Mouse (Mus musculus) lung, postnatal 14 days (tissue): ENCODE results near the gene Cdk18.
"Not testable (repeated sequence)": the region's sequence is repeated elsewhere in the genome, so short reads cannot be mapped to it uniquely, and the experiment has no call there.

ENCODE experiments used
- DNase-seq: peaks from one replicate; pipeline ENCODE4 v3.0.0; 2021

The Cdk18 gene

DNA sequence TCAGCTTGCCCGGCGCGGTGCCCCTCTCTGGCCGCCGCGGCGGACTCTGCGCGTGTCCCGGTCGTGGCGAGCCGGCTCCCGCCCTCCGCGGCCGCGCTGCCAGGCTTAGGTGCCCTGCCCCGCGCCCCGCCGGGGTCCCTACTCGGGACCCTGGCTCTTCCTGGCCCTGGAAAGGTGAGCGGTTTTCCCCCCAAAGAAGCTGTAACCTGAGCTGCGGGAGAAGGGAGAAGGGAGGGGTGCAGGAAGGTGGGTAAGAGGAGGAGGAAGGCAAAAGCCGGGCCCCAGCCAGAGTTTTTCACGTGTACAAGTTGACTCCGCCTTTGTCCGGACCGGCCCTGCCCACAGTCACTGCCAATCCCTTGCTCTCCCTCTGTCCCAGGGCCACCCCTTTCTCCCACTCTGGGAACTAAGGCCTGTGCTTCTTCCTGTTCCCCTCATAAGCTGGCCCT lies at the start of gene Cdk18:
TSS of gene Cdk18 (minus strand) at position 269 of the 449 bp plus-strand sequence.
- DNase-seq, result peak; percentile 77

DNA sequence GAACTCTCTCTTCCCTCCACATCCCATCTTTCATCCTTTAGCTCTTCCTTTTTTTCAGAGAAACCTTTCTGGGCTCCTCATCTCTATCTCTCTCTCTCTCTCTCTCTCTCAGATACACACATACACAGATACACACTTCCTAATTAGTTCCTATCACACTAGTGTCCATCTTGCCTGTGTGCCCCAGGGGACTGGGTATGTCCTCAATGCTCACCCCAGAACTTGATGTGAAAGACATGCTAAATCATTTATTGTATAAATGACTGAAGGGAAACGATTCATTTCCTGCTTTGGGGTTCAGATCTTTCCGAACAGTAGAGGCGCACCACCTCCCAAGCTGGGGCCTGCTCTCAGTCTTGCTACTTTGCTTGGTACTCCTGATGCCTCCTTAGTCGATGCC lies 49.7 kb upstream of the Cdk18 start:
- DNase-seq, result no peak

DNA sequence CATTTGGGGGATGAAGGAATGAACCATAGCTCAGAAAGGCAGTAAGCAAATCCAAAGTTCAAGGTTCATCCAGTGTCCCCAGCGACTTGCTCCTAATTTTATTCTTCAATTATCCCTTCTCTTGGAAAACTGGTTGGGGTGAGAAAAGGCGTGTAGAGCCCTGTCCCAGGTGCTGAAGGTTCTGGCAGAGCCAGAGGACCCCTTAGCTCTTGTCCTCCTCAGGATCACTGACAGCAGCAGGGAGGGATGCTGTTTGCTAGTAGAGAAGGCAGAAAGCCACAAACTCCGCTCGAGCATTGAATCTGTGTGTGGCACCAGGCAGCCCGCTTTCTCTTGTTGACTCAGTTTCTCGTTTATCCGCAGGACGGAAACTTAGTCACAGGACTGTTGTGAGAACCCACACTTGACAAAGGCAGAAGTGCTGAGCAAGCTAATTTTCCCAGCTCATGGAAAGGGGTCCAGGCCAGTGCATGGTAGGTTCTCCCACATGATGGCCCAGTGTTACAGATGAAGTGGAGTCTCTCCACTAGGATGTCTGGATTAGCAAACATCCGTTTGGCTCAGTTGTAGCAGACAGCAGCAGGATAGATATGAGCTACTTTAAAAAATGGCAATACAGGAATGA lies 49.1 kb upstream of the Cdk18 start:
- no peak for DNase-seq

DNA sequence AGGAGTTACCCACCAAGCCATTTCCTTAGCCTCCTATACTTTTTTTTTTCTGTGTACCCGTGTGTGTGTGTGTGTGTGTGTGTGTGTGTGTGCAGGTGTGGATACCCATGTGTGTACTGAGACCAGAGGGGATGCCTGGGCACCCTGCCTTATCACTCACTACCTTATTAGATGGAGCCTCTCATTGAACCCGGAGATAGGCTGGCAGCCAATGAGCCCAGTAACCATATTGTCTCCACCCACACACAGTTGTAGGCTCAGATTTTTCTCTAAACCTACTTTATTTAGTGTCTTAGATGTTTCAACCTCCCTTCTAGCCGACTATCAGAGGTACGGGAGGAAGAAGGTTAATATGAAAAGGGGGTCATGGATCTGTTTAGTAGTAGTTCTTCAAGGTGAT lies 46.8 kb upstream of the Cdk18 start:
- DNase-seq, result no peak

DNA sequence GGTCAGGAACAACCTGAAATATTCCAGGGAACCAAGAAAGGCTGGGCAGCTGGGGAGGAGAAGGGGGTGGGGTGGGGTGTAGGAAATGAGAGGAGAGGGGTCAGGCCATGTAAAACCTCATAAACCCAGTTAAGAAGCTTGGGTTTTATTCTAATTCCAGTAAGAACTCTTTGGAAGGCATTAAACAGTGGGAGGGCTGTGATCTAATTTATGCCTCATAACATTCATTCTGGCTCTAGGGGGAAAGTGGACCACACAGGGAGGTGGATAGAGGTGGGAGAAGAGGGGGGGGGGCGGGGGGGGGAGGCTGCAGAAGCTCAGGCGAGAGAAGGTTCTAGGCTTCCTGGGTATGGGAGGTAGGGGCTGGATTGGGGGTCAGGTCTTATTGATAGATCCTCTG lies 32.1 kb upstream of the Cdk18 start:
- DNase-seq, result no peak

DNA sequence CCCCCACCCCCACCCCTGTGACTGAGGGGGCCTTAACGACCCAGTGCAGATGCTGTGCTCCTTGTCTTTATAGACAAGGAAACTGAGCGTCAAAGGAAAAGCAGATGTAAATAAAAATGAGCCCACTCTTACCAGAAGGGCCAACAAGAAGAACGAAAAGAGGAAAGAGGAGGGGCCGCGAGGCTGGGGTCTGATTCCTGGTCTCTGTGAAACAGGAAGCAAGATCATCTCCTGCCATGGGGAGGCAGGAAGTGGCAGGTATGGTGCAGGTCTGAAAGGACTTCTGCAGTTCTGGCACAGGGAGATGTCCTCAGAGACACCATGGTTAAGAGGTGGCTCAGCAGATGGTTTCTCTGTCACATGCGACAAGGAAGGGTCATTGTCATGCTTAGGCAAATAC lies 31.2 kb upstream of the Cdk18 start:
- no peak for DNase-seq

DNA sequence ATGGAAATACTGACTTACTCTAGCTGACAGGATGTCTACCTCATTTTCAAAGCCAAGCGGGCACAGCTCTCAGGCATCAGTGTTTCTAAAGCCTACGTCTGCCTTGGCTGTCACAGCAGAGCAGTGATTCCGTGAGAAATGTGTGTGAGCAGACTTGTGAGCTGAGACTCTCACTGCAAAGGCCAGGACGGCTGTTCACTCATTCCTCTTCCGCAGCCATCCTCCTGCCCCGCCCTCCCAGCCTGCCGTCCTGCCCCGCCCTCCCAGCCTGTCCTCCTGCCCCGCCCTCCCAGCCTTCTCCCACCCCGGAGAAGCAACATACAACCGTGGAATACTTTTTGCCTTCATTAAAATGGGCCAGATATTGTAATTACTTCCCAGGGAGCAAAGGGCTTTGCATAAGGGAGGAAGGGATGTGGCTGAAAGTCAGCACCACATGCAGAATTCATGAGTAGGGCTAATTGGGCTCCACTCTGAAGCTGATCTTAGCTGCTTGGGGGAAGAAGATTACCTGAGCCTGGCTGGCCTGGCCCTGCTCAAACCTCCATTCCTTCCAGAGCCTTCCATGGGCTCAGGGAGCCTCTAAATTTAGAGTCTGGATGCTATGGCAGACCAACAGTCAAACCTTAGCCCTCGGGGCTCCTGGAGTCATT lies 28.8 kb upstream of the Cdk18 start:
- no peak for DNase-seq

DNA sequence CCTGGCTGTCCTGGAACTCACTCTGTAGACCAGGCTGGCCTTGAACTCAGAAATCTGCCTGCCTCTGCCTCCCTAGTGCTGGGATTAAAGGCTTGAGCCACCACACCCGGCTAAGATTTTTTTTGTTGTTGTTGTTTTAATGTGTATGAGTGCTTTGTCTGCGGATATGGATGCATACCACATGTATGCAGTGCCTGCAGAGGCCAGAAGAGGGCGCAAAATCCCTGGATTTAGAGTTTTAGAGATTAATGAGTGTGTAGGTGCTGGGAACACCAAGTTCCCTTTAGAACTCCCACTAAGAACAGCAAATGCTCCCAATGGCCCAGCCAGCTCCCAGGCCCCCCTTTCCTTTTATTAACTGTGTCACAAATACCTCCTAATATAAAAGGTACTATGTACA lies 26.4 kb upstream of the Cdk18 start:
- DNase-seq, result no peak

DNA sequence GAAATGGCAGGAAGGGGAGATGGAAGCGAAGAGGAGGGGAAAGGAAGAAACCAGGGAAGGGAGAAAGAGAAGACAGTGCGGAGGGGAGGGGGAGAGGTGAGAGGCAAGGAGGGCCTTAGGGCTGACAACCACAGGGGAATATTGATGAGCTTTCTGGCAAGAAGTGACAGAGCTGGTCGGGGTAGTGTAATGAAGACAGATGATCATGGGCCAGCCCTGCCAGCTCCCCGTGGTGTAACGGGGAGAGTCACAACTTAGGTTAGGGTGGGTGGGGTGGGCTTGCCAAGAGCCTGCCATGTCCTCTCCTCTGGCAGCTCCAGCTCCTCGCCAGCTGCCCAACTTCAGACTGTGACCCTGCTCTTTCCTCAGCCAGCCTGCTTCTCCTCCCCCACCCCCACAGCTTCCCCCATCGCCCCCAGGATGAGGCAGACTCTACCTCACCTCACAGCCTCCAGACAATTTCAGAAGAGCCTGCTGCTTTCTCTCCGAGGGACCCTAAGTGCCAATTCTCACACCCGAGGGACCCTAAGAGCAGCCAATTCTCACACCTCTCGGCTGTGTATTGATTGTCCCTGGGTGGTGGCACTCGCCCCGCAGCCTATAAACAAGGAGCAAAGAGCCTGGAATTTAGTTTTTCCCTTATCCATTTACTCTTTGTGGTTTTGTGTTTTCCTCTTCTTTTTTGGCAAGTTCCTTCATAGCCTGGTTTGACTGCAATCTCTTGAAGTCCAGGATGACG lies 25.5 kb upstream of the Cdk18 start:
- no peak for DNase-seq

DNA sequence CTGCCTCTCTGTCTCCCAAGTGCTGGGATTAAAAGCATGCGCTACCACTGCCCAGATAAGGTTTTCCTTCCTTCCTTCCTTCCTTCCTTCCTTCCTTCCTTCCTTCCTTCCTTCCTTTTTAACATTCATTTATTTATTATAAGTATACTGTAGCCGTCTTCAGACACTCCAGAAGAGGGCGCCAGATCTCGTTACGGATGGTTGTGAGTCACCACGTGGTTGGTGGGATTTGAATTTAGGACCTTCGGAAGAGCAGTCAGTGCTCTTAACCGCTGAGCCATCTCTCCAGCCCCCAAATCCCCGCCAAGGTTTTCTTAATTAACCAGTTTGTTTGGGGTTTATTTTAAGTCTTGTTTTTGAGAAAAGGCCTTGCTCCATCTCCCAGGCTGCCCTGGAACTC lies 23.1 kb upstream of the Cdk18 start:
- DNase-seq, result not testable (repeated sequence)

DNA sequence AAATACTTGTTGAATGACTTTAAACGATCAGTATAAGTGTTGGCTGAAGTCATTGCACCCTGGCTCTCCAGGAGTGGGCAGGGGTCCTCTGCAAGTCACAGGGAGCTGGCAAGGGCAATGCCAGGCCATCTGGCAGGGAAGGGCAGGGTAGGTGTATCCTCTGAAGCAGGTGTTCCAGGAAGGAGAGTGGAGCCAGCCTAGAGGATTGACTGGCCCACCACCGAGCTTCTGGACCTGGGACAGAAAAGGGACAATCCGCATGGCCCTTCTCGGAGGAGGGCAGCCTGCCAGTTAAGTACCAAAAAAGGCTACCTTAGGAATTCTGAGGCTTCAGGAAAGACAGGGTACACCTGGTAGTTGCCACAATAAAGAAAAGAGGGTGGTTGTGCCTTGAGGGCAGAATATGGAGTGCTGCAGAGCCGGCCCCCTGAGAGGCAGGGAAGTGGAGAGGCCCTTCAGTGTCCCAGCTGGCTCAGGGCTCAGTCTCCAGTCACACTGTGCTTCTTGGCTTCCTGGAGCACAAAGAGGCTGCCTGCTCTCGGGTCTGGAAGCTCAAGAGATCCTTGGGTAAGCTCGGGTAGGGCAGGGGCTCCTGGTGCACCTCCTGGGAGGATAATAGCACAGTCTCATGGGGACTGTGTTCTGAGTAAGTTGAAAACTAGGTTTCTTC lies 21.9 kb upstream of the Cdk18 start:
- DNase-seq, result no peak

DNA sequence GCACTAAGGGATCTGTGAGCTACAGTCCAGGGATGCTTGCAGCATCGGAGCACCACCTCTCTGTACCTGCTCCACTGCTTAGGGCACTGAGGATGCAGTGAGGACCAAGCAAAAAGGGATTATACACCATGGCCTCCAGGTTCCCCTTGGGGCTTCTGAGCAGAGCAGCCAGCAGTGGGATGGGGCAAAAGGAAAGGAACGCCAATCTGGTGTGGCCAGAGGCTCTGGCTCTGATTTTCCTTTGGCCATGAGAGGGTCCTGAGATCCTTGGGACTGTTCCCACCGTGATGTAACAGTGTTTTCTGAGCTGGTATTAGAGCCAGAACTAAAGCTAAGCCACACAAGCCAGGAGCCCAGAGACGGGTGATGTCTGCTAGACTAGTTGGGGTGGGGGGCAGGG lies 20.2 kb upstream of the Cdk18 start:
- DNase-seq, result no peak

DNA sequence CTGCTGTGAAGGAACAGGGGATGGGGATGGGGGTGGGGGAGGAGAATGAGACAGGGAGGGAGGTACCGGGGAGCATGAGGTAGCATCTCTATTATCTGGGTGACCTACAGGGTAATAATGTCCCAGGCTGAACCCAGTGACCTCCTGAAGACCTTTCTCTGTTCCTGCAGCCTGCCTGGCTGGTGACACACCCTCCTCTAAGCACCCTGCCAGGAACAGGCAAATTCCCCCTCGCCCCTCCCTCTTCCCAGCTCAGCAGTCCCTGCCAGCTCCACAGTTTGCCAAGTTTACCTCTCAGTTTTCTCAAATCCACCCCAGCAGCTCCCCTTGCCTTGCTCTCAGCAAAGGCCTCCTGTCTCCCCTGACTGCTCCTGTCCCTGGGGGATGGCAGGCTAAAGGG lies 19.3 kb upstream of the Cdk18 start:
- peak; percentile 55 for DNase-seq

DNA sequence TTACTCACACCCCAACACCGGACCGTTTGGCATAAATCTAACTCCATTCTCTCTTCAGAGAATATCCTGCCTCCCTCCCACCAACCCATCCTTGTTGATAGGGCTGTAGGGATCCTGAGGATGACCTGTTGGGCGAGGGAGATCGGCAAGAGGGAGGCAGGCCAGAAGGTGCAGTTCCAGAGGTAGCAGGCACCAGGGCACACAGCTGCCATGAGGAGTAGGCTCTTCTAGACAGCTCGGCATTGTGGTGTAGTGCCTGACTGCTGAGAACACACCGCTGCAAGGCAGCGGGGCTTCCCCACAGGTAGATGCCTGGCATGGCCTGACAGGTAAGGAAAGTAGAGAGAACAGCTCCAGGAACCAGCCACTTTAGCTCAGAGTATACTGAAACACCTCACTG lies 18.3 kb upstream of the Cdk18 start:
- no peak for DNase-seq

DNA sequence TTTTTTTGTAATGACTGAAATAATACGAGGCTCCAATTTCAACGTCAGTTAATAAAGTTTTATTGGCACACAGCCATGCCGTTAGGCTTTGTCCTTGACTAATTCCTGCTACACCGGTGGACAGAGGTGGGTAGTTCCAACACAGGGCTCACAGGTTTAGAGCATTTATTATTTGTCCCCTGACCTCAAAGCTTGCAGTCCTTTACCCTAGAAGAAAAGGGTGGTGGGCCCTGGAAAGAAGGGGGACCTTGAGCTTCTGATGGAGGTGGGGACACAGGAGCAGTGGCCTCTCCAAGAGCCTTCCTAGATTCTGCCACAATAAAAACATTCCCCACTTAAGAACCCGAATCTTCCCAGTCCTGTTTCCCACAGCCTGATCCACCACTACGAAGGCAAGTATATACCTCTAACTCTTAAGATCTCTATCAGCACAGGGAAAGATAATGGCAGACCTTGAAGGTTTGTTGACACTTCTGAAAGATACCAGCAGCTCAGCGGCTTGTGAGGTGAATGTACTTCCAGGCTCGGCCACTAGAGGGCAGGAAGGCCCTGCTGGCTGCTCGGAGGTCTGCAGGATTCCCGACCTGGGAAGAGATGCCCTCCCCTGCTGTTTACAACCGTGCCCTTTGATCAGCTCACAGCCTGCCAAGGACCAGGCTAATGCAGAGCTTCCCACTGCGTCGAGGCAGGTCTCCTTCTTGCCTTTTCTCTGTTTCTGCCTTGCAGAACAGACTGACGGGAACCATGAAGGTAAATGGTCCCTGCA lies 17.7 kb upstream of the Cdk18 start:
- peak; percentile 93 for DNase-seq

DNA sequence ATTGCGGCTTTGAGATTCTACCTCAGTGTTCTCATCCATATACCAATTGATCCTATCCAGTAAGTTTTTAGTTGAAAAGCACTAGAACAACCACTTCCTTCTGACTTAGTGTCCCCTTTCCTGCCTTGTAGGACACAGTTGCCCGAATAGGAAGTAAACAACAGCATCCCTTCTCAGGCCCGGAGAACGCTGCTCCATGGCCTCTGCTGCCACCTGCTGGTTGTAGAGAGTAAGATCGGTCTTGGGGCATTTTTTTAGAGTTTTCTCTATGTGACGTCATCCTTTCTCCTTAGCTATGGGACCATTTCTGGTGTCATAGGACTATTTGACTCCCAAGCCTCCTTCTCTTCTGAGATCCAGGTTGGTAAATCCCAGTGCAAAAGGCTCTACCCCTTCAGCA lies 16.3 kb upstream of the Cdk18 start:
- DNase-seq, result peak; percentile 89

DNA sequence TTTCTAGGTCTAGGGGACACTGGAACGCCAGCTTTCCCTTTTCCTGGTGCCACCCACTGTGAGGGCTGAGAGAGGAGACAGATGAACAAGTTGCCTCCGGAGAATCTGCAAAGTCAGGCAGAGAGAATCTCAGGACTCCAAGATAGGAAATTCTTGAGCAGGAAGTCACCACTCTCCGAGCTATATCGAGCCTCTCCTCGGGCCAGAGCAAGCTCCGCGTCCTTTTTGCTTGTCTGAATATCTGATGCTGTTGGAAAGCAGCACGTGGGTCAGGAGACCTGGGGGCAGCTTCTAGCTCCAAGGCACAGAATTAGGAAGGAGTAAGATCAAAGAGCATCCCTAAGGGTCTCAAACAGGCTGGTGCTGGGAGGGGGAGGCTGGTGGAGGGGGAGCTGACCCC lies 14.2 kb upstream of the Cdk18 start:
- DNase-seq, result no peak

DNA sequence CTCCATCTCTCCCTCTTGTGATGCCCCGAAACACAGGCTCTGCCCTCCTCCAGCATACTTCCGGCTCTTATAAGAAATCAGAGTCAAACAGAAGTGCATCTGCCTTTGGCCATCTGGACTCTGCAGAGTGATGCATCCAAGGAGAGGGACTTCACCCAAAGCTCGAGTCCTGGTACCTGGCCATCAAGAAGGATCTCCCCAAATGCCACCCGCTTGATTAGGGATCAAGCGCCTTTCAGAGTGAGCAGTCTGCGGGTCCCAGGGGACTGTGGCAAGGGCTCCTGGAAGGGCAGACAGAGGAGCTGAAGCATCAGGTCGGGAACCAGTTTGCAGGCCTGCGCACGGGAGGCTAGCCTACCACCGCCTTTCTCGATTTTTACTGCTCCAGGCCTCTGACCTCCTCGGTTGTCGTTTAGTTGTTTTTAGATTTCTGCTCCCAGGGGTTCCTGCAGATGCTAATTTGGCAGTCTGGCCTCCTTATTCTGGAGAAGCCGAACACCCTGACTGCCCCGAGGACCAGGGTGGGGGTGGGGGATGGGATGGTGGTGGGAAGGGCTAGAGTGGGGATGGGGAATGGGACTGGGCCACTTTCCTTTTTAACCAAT lies 13.7 kb upstream of the Cdk18 start:
- no peak for DNase-seq

DNA sequence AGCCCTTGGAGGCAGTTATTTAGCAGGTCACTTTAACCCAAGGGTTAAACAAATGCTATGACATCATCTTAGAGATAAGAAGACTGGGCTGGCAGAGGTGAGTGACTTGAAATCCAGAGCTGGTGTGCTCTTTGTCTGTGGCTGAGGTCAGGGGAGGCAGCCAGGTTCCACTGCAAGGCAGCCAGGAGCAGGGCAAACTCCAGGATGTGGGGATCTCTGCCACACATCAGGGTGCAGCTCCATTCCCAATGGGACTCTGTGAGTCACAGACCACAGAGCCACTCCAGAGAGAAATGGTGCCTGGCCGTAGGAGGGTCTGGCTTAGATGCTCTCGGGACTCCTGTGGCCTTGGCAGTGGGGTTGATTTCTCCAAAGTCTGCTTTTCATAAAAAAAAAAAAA lies 12.4 kb upstream of the Cdk18 start:
- DNase-seq, result no peak

DNA sequence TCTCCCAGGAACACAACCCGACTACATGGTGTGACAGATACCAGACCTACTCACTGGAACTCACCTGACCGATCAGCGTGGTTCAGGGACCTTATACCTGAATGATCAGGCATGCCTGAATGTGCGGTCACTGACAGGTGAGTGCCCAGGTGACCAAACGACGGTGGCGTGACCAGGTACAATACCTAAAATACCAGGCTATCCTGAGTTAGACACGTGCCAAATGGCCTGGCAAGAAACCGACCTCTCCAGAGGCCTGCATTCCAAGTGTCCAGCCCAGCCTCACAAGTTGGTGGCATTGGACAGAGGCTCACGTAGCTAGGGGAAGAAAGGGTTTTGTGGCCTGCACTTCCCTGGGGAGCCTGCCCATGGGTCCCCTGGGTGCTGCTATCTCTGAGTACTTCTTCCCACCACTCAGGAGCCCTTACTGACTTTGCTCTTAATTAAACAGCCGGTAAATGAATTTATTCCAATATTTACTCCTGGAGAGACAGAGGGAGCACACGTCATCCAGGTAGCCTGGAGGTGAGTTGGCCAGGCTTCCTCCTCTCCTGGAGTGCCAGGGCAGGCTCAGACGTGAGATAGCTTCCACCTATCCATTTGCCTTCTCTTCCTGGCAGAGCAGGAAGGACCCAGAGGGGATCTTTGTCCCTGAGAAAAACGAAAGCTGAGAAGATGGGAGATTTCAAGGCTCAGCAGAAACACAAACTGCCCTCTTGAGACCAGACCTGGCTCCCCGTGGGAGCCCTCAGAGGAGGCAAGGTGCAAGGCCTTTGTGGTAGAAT lies 11.5 kb upstream of the Cdk18 start:
- DNase-seq, result peak; percentile 44

DNA sequence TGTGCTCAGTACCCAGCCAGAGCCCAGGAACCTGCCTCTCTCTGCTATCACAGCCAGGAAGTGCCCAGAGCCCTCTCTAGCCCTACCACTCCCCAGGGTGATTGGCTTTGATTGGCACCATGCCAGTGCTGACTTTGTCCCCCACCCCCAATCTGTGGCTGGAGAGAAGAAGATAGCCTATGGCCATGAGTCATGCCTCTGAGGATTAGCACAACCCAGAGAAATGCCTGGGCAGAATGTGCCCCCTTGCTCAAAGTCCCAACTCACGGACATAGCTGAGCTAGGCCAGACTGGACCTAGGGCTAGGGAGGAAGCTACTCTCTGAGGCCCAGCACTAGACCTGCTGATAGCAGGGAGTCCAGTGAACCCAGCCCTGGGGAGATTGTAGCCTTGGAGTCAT lies 10.7 kb upstream of the Cdk18 start:
- no peak for DNase-seq

DNA sequence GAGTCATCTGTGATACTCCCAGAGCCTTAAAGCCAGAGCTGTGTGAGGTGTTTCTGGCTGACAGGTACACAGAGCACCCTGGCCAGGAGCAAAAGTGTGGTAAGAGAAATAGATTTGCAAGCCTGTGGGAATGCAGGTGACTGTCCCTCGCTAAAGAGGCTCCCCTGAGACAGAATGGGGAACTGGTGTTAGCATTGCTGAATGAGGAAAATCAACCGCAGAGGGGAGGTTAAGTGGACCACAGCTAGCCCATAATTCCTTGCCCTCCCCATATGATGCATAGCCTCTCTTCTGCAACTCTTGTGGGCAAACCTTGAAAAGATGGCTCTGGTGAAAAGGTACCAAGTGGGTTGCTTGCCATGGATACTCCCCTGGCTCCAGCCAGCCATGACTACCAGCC lies 9.9 kb upstream of the Cdk18 start:
- no peak for DNase-seq
